Mouse (Mus musculus): ENCODE results near the gene Rab8a.

GRCm38 (mm10) chr8:72169098-72169668, 8.2 kb downstream of the Rab8a start:
- TF ChIP-seq CTCF (IDR thresholded peaks at IDR 0.05; ENCODE audit: control insufficient read depth, insufficient read depth, insufficient read length) (no peak), FOSL1 (IDR thresholded peaks at IDR 0.05; ENCODE audit: insufficient read depth, low read length, poor library complexity, severe bottlenecking) (no peak)

Measured in C2C12 (cell line).